13 mouse cellular contexts compared by ENCODE assay signal in genomic region chr8:126072678-126073077, GRCm38 (mm10).
DNase-seq lines count a peak whose midpoint lies in the region; ATAC-seq and TF ChIP-seq lines count a peak whose summit lies in the region.
"Had no signal": no experiment of that assay in that cellular context is flagged by ENCODE, and none has a peak within 500 bp of the region (broad histone marks: within the 10 kb centered on the region; RNA-seq: fewer than 3 reads in every experiment).

No protein-coding gene starts in this region.

- peak; percentile 55 for DNase-seq in heart, adult 11 months
- DNase-seq in heart, postnatal 10 days, result no peak
- peak; percentile 45 for DNase-seq in gonadal fat pad, adult 2 months (ENCODE audit: low read depth)
- peak; percentile 6 for DNase-seq in limb, embryonic 14.5 days (ENCODE audit: low spot score)
- DNase-seq in gastrocnemius, adult 8-10 months (ENCODE audit: low spot score in 2 of 2), result no peak
- no peak for DNase-seq in cerebellum, adult 11-12 months
- DNase-seq: cerebellum, postnatal 36 days; kidney, adult 18-20 months; thymus, adult 2 months had no signal

- H3K9ac ChIP-seq in limb, embryonic 14.5 days (ENCODE audit: low read depth, low read length, severe bottlenecking), result no peak overlapping the region
- H3K9ac ChIP-seq in heart, embryonic 12.5 days, result no peak overlapping the region
- H3K9ac ChIP-seq: heart, embryonic 13.5 days; liver, embryonic 12.5 days had no signal

- H3K4me3 ChIP-seq in cortical plate, adult 2 months (ENCODE audit: insufficient read depth, low read length), result no peak overlapping the region
- H3K4me3 ChIP-seq in limb, embryonic 14.5 days (replicated peaks; ENCODE audit: low read length), result no peak overlapping the region
- H3K4me3 ChIP-seq in heart, embryonic 12.5 days, result no peak overlapping the region
- H3K4me3 ChIP-seq: heart, embryonic 13.5 days; liver, embryonic 12.5 days had no signal

- H3K4me2 ChIP-seq in limb, embryonic 14.5 days (replicated peaks; ENCODE audit: low read depth, low read length, severe bottlenecking), result no peak overlapping the region
- H3K4me2 ChIP-seq in heart, embryonic 12.5 days, result no peak overlapping the region
- H3K4me2 ChIP-seq: heart, embryonic 13.5 days; liver, embryonic 12.5 days had no signal

- 43% methylated on average over 5 of the region's 5 CpGs for WGBS in limb, embryonic 14.5 days
- WGBS in heart, embryonic 12.5 days, result 72% methylated on average over 5 of the region's 5 CpGs

- TF ChIP-seq POLR2A in cortical plate, adult 2 months (IDR thresholded peaks at IDR 0.05; ENCODE audit: extremely low read depth, insufficient read depth, low read length), result no peak
- no peak for TF ChIP-seq POLR2A in limb, embryonic 14.5 days (IDR thresholded peaks at IDR 0.05; ENCODE audit: borderline replicate concordance, extremely low read depth, insufficient read depth, insufficient read length)

- H3K9me3 ChIP-seq in limb, embryonic 14.5 days (ENCODE audit: control insufficient read depth, low read length), result no peaks in the 10 kb centered on the region
- H3K9me3 ChIP-seq in heart, embryonic 12.5 days (replicated peaks), result no peaks in the 10 kb centered on the region
- H3K9me3 ChIP-seq: heart, embryonic 13.5 days; liver, embryonic 12.5 days had no signal

- intact Hi-C loops in heart, postnatal 10 days (cut with DNase I), result loop anchor here (10.0 kb wide), 1 partner anchor 412 kb away; no protein-coding TSS in a partner anchor

- H3K4me1 ChIP-seq in cortical plate, adult 2 months (ENCODE audit: control insufficient read depth, insufficient read depth, low read length), result no peaks in the 10 kb centered on the region
- peaks cover 12% of the 10 kb centered on the region for H3K4me1 ChIP-seq in limb, embryonic 14.5 days (ENCODE audit: control insufficient read depth, insufficient read depth, low read length)
- no peaks in the 10 kb centered on the region for H3K4me1 ChIP-seq in heart, embryonic 12.5 days (replicated peaks)
- H3K4me1 ChIP-seq: heart, embryonic 13.5 days; liver, embryonic 12.5 days had no signal

- H3K36me3 ChIP-seq in limb, embryonic 14.5 days (ENCODE audit: control insufficient read depth, insufficient read depth, low read length), result no peaks in the 10 kb centered on the region
- no peaks in the 10 kb centered on the region for H3K36me3 ChIP-seq in heart, embryonic 12.5 days
- H3K36me3 ChIP-seq: heart, embryonic 13.5 days; liver, embryonic 12.5 days had no signal

- no peak for ATAC-seq in limb, embryonic 14.5 days (ENCODE audit: low FRiP score, low read depth)
- ATAC-seq in heart, embryonic 12.5 days (ENCODE audit: insufficient number of reproducible peaks, low FRiP score), result no peak
- ATAC-seq: liver, embryonic 12.5 days had no signal

- H3K27ac ChIP-seq in cortical plate, adult 2 months (ENCODE audit: insufficient read depth, low read length), result peak overlapping the region; percentile 75; the same call in 1 of the 2 replicates
- H3K27ac ChIP-seq in limb, embryonic 14.5 days (replicated peaks; ENCODE audit: low read depth, low read length), result peak overlapping the region; percentile 11; the same call in 1 of the 2 replicates
- no peak overlapping the region for H3K27ac ChIP-seq in heart, embryonic 12.5 days (ENCODE audit: poor library complexity, severe bottlenecking)
- H3K27ac ChIP-seq: heart, embryonic 13.5 days; liver, embryonic 12.5 days had no signal

- H3K27me3 ChIP-seq in limb, embryonic 14.5 days (ENCODE audit: control insufficient read depth, insufficient read depth, low read length), result no peaks in the 10 kb centered on the region
- H3K27me3 ChIP-seq in heart, embryonic 12.5 days (replicated peaks), result 0 out of 2 replicates have a peak, but pooled peaks cover 4% of the 10 kb centered on the region
- H3K27me3 ChIP-seq: liver, embryonic 12.5 days had no signal

- TF ChIP-seq CTCF in cortical plate, adult 2 months (IDR thresholded peaks at IDR 0.05; ENCODE audit: extremely low read depth, insufficient read depth, low read length), result no peak

Comparison
In these comparisons a context has a peak if more than half of its experiments do, and no peak if none do; other contexts are left out.
1. DNase-seq: peak in heart, adult 11 months (single experiment), gonadal fat pad, adult 2 months (single experiment) and limb, embryonic 14.5 days (single experiment); none in heart, postnatal 10 days (0 of 2), gastrocnemius, adult 8-10 months (0 of 2) and cerebellum, adult 11-12 months (single experiment).